ENCODE assay signal across 8 mouse cellular contexts in the genomic region with DNA sequence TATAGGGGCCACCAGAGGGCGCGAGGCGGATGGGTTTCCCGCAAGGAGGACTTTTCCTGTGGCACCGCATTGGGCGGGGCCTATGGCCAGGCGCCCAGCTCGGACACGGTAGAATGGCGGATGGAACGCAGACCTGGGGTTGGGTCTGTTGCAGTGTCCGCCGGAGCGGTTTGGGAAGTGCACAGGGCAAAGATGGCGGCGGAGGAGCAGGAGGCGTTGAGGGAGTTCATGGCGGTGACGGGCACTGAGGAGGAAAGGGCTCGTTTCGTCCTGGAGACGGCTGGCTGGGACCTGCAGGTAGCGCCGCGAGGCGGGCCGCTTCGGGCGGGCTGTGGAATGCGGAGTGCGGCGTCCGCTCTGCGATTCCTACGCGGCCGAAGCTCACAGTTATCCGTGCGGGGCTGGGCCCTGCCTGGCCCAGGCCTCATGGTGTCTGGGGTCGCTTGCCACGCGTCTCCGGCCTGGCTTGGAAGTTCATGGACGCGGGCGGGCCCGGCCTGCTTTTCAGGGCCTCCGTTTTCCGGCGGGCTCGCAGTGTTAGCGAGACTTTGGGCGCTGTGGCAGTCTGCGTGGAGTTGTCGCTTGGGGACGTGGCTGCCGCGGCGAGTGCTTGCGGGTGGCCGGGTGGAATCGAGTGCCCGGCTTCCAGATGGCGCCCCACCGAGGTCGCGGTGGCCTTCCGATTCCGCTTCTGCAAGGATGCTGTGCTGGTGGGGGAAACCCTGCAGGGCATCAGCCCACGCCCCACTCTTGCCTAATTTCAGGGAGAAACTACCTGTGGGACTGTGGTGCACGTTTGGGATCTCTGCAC. TPM values are rescaled to one million over a fixed set of nuclear protein-coding genes. Genes with fewer than 3 reads are reported as not detected.
DNase-seq lines count a peak whose midpoint lies in the region; ATAC-seq lines count a peak whose summit lies in the region.
"Not testable (repeated sequence)": the region's sequence is repeated elsewhere in the genome, so short reads cannot be mapped to it uniquely, and the experiment has no call there.

No protein-coding gene starts in this region.

- peak; percentile 100 for ATAC-seq in hindbrain, embryonic 12.5 days (ENCODE audit: low FRiP score)

- H3K9me3 ChIP-seq in hindbrain, embryonic 12.5 days (replicated peaks), result not testable (repeated sequence)

- peak; percentile 100 for DNase-seq in NIH3T3 (ENCODE audit: low read depth)
- peak; percentile 99 to 100 for DNase-seq in cerebellum, postnatal 10 days
- peak; percentile 99 to 100 for DNase-seq in frontal cortex, postnatal 10 days (ENCODE audit: low spot score in 2 of 2)
- DNase-seq in layer of hippocampus, postnatal 14 days (ENCODE audit: low spot score in 2 of 2), result peak; percentile 100
- peak; percentile 98 for DNase-seq in lung, postnatal 14 days
- peak; percentile 85 for DNase-seq in retina, adult 2 months (ENCODE audit: low read depth, low spot score)
- DNase-seq in thymus, postnatal 36 days, result peak; percentile 93 to 99

- H3K4me1 ChIP-seq in hindbrain, embryonic 12.5 days, result not testable (repeated sequence)

- H3K4me2 ChIP-seq in hindbrain, embryonic 12.5 days (replicated peaks), result peak overlapping the region; percentile 50

- not testable (repeated sequence) for H3K27me3 ChIP-seq in hindbrain, embryonic 12.5 days

- H3K36me3 ChIP-seq in hindbrain, embryonic 12.5 days, result not testable (repeated sequence)

- H3K4me3 ChIP-seq in hindbrain, embryonic 12.5 days, result peak overlapping the region; percentile 53

- 16% methylated on average over 71 of the region's 71 CpGs for WGBS in hindbrain, embryonic 12.5 days

- H3K27ac ChIP-seq in hindbrain, embryonic 12.5 days, result peak overlapping the region; percentile 86

- H3K9ac ChIP-seq in hindbrain, embryonic 12.5 days, result peak overlapping the region; percentile 83

RNA-seq across cellular contexts. Expression of a gene that starts 55.4 kb away (rescaled TPM):
- polyA plus RNA-seq in hindbrain, embryonic 12.5 days (2016; fragmentation: Nextera tagmentation; extraction: Ambion mirVana), result 0.09 TPM in 1 of 2 replicates, not detected in the other
- total RNA-seq in layer of hippocampus, postnatal 14 days (2021), result under 1 TPM; 0.67 to 0.91 TPM

Comparison
In these comparisons a context has a peak if more than half of its experiments do, and no peak if none do; other contexts are left out.
1. Peak in every context shown above with its lines: DNase-seq, ATAC-seq, H3K4me3 ChIP-seq and H3K27ac ChIP-seq.